Mouse (Mus musculus): ENCODE measurements at regions not wholly inside any gene's neighbourhood (a gene's known extent, or its start where the extent isn't known, plus 50 kb on each side); places are given as distances from the start of the nearest gene placed in this dataset.
A peak's percentile ranks its signal among the peaks of the same experiment; 100 is the strongest.

DNA sequence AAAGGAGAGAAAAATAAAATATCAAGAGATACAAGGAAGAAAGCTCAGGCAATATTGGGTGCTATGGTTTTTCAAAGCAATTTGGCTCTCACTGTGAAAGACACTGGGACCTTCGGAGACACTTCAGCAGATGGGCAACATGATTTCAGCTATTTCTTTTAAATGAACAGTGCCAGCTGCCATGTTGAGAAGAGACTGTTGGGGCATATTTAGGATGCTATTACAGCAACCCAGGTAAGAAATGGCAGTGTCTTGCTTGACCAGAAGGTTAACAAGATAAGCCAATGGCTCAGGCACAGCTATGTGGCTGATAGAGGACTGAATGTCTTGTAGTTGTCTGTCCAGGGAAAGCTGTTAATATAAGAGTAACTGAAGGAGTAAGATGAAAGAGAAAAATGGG is 348.6 kb downstream of the Ankrd7 start:
- peak; percentile 68 for DNase-seq

DNA sequence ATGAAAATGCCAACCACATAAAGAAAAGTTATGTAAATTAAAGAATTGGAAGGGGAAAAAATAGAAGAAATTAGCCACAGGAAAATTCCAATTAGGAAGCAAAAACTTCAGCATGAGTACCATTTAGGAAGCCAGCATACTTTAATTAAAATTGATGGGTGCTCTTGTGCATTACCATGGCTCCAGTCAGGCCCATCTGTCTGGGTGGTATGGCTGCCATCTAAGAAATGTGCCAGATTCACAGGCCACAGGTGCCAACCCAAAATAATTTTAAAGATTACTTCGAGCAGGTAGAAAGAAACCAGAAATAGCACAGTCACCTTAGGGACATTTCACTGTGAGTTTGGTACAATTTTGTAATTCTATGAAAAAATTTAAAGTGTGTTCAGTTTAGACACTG is 349.0 kb downstream of the Ankrd7 start:
- peak; percentile 83 for DNase-seq

DNA sequence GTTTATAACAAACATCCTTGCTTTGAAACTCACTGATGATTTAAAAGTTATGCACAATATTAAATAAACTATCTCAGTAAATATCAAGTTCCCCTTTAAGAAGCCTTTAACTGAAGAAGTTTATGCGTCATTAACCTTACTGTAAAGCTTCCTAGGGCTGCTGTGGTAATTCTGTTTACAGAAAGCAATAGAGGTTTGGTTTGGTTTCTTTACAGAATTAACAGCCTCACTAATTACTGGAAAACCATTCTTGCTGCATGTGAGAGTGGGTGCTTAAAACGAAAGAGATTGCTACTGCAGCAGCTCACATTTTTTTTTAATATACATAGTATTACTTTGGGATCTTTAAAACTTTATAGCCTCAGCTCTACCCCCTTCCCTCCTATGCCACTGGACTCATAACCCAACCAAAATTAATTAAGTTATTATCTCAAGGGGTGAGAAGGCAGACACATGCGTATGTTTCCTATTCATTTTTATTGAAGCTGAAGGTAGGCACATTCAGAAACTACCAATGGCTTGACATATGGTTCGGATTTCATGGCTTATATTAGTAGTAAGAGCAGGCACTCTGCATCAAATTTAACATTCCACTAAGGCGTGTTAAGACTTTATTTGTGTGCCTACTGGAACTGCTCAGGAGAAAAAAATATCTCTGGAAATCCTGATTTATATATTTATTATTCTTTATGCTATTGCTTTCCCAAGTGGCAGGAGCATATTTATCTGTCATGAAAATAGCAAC is 398.1 kb downstream of the Ankrd7 start:
- DNase-seq: no peak

DNA sequence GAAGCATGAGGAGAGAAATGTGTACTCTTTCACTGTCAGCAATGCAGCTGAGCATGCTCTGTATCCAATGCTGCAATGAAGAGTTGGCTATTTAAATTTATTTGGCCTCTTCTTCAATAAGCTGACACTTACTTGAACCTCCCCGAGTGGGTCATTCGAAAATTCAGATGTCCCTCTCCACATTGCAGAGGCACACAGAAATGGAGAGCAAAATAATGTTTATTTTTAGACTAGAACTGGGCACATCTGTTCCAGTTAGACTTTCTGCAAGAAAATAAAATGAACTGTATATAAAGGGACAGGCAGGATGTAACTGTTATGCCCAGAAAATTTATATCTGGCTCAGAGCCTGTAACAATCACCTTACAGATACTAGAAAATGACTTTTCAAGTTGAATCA is 407.1 kb downstream of the Ankrd7 start:
- DNase-seq: no peak

DNA sequence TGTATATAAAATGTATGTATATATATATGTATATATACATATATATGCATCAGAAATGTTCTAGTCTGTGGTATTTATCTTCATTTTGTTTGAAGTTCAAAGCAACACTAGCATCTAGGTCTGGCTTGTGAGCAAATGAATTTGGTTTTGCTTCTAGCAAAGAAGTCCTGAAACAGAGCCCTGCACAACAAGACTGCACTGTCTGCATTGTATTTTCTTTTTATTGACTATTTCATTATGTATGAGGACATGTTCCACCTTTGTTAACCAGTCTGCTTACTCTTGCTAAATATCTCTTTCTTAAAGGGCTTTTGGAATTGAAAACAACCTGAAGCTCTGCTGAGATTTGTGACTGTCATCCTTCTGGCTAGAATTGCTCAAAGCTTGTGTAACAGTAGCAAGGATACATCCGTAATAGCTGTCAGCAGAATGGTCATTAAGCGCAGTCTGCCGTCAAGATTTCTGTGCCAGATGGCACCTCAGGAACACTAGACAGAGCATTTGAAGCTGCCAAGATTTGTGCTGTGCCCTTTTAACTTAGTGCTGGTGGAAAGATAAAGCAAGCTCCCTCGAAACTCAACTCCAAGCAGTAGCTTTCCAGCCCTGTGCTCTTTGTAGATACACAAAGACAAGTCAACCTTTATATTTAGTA is 416.7 kb downstream of the Ankrd7 start:
- peak; percentile 98 for DNase-seq

DNA sequence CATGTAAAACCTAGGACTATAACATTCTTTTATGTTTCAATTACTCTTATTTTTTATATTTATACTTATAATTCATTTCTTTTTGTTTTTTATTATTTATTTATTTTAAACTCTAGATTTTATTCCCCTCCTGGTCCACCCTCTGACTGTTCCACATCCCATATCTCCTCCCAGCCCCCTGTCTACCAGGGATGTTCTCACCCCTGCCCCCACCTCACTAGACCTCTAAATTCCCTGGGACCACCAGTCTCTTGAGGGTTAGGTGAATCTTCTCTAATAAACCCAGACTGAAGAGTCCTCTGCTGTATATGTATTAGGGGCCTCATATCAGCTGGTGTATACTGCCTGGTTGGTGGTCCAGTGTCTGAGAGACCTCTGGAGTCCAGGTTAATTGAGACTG is 466.5 kb downstream of the Ankrd7 start:
- no peak for DNase-seq

DNA sequence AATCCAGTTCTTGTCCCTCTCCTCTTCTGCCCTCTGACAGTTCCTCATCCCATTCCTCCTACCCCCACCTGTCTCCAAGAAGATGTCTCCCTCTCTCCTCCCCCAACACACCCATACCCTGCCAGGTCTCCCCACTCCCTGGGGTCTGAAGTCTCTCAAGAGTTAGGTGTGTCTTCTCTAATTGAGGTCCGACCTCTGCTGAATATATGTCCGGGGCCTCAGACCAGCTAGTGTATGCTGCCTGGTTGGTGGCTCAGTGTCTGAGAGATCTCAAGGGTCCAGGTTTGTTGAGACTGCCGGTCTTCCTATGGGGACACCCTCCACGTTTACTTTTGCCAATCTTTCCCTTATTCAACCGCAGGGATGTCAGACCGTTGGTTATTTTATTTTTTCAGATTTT is 469.5 kb downstream of the Ankrd7 start:
- no peak for DNase-seq

DNA sequence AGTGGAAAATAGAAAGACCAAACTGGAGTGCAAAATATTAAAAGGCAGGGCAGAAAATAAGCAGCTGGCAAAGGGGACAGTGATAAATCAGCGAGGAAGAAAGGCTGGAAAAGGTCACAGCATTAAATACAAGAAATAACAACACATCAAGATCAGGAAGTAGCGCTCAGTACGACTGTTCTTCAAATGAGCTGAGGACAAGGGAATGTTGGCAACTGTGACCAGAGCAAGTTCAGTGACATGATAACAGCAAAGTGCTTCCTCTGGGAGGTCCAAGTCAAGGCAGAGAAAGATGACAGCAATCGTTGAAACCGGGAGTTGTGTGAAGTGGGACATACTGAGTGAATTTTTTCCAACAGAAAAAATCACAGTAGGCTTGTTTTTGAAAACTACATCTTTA is 472.4 kb downstream of the Ankrd7 start:
- no peak for DNase-seq

Data from cerebellum, adult 9-10 months (tissue).